Mouse (Mus musculus) lung, postnatal 4 days (tissue): ENCODE data around the gene Tarbp2.
A peak's percentile ranks its signal among the peaks of the same experiment; 100 is the strongest.

ENCODE experiments used
- DNase-seq, 2 experiments: peaks; one replicate each; pipeline ENCODE4 v3.0.0; 2021

The Tarbp2 gene

DNA sequence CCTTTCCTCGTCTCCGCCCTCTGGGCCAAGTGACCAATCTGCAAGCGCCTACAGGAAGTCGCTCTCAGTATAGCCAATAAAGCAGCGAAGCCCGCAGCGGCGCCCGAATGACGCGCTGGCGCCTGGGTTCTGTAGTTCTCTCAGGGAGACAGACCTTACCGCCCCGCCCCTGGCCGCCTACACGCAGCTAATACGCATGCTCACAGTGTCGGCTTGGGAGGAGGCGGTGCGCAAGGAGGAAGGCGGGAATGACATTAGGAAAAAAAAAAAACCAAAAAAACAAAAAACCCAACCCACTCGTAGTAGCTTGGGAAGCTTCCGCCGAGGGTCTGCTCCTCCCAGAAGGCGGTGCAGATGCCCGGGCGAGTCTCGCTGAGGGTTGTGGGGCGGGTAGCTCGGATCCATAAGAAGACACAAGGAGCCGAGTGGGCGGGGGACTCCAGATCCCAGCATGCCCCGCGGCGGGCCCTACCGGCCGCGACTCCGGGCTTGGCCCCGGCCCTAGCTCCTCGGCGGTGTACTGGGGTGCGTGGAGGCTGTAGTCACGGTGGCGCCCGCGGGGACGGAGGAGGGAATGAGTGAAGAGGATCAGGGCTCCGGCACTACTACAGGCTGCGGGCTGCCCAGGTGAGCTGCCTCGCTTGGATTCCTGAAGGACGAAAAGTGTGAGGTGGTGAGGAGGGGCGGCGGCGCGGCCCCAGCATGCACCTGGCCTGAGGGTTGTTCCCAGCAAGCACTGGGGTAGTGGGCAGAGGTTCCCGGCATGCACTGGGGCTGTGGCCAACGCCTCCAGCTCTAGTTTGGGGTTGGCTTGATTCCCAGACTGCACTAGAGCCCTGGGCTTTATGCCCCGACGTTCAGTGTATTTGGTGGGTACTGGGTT, at the start of gene Tarbp2:
Gene Tarbp2 (plus strand): TSS at position 217 of the 883 bp plus-strand sequence.
- DNase-seq = peak; percentile 99 to 100

DNA sequence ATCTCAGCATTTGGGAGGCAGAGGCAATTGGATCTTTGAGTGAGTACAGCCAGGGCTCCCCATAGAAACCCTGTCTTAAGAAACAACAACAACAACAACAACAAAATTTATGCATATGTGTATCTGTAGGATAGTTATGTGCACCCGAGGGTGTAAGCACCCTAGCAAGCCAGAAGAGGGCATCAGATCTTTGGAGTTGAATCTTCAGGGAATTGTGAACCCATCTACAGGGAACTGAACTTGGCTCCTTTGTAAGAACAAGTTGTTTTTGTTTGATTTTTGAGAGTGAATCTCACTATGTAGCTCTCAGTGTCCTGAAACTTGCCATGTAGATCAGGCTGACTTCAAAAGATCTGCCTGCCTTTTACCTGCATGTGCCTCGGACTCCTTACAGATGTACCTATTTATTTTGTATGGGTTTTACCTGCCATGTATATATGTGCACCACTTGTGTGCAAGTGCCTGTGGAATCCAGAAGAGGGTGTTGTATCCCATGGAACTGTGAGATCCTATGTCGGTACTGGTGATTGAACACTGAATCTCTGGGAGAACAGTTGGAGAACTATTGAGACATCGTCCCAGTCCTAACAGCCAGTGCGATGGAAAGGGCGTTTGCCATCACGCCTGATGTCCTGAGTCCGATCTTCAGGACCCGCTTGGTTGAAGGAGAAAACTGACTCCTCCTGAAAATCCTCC, 49.2 kb upstream of the Tarbp2 start:
- DNase-seq = no peak

GRCm38 (mm10) chr15:102470183-102470604, 47.8 kb upstream of the Tarbp2 start, which contains the start of gene Pcbp2:
Gene Pcbp2, plus strand, starts transcription at chr15:102470539.
- DNase-seq = peak; percentile 96 to 99

DNA sequence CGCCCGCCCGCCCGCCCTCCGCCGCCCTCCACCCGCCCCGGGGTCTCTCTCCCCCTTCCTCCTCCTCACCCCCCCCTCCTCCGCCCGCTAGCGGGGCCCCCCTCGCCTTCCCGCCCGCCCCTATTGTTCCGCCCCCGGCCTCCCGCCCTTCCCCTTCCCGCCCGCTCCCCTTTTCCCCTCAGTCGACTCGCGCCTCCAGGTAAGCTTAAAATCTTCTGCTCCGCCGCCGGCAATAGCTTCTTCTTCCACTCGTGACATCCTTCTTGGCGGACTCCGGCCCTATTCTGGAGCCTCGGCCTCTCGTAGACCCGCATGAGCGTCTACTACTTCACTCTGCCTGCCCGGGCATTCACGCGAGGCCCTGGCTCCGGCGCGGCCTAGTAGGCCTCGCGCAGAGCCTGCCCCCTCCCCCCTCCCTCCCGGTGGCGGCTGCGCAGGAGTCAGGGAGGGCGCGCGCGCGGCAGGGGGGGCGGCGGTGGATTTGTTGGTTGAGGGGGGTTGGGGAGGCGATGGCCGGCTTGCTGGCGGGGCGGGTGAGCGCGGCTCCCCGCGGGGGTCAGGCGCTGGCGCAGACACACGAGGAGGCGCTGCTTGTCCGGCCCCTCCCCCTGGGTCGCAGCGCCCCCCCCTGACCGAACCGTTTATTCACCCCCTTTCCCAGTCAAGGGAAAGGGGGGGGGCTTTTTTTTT, 47.2 kb upstream of the Tarbp2 start:
- DNase-seq = peak; percentile 87 to 91

GRCm38 (mm10) chr15:102471295-102471645, 46.7 kb upstream of the Tarbp2 start:
- no peak for DNase-seq

GRCm38 (mm10) chr15:102471727-102472126, 46.3 kb upstream of the Tarbp2 start:
- DNase-seq = no peak

DNA sequence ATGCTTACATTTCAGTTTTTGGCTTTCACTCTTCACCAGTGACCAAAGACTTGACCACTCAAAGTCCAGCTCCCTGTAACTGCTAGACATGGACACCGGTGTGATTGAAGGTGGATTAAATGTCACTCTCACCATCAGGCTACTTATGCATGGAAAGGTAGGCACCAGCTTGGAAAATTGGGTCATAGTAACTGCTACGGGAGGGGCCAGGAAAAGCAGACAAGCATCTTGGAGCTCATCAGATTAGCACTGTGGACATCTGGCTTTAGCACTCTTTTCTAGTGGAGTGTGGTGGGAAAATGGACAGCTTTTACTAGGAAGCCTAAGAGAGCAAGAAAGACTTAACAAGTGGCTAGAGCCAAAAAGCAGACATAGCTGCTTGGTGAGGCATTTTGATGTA, 44.7 kb upstream of the Tarbp2 start:
- no peak for DNase-seq

DNA sequence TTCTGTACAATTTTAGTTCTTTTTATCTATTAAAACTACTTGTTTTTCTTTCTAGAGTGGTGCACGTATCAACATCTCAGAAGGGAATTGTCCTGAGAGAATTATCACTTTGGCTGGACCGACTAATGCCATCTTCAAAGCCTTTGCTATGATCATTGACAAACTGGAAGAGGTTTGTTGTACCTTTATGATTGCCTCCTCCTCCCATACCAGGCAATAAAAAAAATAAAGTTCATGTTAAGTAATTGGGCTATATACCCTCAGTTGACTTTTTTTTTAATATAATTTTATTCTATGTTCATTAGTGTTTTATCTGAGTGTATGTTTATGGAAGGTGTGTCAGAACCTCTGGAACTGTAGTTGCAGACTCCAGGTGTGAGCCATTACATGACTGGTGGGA, 43.5 kb upstream of the Tarbp2 start:
- no peak for DNase-seq

DNA sequence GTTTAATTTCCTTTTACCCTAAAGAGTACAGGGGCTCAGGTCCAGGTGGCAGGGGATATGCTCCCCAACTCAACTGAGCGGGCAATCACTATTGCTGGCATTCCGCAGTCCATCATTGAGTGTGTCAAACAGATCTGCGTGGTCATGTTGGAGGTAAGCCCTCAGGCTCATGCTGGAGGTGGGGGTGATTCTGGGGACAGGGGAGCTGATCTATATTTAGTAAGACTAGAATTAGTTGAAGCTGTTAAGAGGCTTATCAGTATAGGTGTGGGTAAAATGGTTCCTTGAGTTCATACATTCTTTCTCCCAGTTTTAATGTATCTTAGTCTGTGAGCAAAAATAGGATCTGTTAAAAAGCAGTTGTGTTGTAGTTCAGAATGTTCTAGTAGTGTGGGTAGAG, 34.9 kb upstream of the Tarbp2 start:
- DNase-seq = no peak

- no peak for DNase-seq
Measured at GRCm38 (mm10) chr15:102485853-102486252, 32.1 kb upstream of the Tarbp2 start.

GRCm38 (mm10) chr15:102487664-102488063, 30.3 kb upstream of the Tarbp2 start:
- no peak for DNase-seq

GRCm38 (mm10) chr15:102498322-102498721, 19.7 kb upstream of the Tarbp2 start:
- DNase-seq = no peak

DNA sequence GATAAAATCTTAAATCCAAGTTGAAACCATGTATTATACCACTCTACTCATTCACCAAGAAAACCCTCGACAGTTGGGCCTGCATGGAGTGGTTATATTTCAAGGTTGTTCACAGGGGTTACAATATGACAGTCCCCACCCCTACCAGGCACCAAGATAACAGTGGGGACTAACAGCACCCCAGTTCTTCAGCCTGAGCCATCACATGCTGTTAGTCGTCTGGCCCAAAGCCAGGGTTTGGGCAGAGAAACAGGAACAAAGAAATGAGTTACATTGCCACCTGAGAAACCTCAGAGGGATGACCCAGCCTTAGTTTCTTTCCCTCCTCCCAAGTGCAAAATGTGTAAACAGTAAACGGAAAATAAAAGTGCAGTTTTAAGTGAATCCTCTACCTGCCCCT, 18.6 kb upstream of the Tarbp2 start:
- DNase-seq = no peak

DNA sequence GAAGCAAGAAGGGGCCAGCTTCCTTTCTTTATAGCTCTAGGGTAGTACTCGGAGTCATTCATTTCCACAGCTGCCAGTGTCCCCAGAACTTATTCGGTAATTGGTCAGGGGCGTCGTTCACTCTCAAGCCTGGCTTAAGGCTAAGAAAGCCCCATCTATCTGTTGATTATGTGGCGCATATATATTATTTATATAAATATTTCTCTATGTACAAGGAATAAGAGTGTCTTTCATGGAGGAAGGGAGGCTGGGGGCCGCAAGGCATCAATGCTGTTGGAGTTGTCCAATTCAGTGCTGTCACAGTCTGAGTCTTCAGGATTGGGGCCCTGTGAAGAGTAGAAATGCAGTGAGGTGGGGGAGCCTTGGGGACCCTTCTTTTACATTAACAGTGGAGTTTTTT, 18.1 kb upstream of the Tarbp2 start:
- no peak for DNase-seq

GRCm38 (mm10) chr15:102500479-102500878, 17.5 kb upstream of the Tarbp2 start:
- DNase-seq = no peak

DNA sequence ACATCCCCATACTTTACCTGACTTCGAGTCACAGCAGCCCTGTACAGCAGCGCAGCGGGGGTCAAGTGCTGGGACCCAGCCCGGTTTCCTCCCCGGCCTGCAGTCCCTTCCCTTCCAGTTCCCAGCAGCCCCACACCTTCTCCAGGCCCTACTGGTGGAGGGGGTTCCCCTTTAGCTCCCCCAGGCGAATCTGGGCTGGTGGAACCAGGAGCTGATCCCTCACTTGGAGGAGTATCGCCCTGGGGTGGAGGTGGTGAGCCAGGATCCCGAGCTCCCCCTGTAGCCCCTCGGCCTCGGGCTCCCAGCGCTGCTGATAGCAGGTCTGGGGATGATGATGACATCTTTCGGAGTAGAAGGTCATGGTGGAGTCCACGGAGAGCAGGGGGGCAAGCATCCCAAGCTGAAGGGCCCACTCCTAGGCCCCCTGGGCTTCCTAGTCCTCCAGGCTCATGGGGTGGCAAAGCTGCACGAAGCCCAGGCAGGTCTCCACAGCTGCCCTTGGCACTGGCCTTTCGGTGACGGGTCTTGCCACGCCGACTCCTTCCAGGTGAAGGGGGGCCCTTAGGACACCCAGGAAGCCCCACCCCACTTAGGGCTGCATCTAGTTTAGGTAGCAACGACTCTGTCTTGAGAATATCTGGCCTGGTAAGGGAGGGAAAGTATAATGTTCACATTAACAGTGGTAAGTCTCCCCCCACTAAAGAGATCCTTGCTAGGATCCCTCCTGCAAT, 16.7 kb upstream of the Tarbp2 start:
- DNase-seq = no peak

DNA sequence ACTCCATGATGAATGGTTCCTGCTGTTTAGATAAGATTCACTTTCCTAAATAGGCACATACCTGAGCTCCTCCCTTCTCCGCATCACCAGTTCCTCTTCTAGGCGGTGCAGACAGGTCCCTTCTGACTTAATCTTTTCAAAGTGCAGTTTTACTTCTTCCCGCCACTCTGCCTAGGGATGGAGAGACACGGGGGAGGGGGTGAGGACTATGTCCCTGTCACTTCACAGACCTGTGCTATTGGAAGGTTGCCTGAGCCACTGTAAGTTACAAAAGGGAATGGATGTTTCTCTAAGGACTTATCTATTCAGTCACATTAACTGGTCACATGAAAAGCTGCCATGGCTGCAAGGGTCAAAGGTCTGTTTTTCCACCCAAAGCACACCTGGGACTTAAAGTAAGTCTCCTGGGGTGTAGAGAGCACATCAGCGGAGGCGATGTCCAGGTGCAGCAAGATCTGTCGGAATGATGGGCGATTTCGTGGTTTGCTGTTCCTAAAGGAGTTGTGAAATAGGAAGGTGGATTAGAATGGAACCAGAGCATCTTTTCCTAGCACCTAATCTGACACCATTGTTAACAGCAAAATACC, 15.6 kb upstream of the Tarbp2 start:
- no peak for DNase-seq

GRCm38 (mm10) chr15:102503447-102503846, 14.5 kb upstream of the Tarbp2 start, which contains the start of gene Gm10337:
Gene Gm10337, plus strand, starts transcription at chr15:102503722.
- DNase-seq = no peak

DNA sequence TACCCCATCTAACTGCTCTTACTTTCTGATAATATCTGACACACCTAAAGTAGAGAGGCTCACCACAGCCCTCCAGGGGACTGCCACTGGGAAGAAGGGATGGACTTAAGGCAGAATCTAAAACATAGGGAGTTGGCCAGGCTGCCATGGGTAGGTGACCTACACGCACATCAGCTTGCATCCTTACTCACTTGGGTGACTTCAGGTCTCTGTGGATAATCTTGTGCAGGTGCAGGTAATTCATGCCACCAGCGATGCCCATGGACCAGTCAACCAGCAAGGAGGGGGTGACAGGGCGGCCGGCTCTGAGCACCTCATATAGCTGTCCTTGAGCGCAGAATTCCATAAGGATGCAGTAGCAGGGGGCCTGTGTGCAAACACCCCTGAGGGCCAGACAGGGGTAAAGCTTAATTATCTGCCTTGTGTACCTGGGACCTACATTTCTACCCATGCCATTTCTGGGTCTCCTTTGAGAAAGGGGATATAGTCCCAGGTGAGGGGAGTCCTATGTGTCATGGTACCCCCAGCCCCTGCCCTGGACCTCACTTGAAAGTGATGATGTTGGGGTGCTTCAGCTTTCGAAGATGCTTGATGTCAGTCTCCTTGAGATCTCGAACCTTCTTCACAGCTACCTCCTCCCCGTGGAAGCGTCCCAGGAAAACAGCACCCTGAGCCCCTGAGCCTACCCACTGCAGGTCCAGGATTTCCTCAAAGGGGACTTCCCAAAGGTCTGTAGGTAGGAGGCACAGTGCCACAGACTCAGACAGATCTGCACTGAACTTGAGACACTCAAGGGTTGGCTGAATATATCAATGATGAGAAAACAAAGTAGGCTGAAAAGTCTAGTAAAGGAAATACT, 13.8 kb upstream of the Tarbp2 start:
- no peak for DNase-seq

GRCm38 (mm10) chr15:102505073-102505769, 12.8 kb upstream of the Tarbp2 start:
- DNase-seq = no peak
